Mouse (Mus musculus): ENCODE data around the gene Esrra.

The Esrra gene

DNA sequence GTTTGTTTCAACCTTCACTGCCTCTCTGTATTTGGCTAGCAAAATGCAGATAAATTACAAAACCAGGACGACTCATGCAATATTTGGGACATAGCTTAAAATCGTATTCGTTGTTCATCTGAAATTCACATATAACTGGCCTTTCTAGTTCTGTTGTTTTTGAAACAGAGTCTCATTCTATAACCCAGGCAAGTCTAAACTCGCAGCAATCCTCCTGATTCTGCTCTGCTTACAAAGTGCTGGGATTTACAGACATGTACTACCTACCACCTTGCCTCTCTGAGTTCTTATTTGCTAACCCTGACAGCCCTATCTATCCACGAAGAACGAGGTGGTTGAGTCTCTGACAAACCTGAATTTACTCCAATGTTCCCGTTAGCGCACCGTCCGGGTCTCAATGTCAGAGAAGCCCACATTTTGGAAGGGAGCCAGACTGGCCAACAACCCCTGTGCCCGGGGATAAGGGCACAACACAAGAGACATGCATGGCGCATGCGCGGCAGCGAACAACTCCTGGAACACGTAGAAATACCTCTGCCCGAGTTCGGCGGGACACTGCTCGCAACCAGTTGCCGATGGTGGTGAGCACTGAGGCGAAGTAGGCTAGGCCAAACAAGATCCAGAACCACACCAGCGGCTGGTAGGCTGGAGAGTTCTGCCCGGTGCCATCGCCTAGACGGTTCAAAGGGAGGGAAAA is 5.1 kb upstream of the Esrra start:
- H3K4me3 ChIP-seq (replicated peaks; ENCODE audit: low read length), result peak overlapping the region; percentile 67
- H3K4me1 ChIP-seq (replicated peaks; ENCODE audit: low read depth, low read length), result peaks cover 82% of the 10 kb centered on the region

GRCm38 (mm10) chr19:6925611-6926329 is 4.2 kb upstream of the Esrra start:
- TF ChIP-seq POU5F1 (IDR thresholded peaks at IDR 0.05; ENCODE audit: borderline replicate concordance, low read length), result no peak
- TF ChIP-seq CTCF (conservative IDR thresholded peaks at IDR 0.05; ENCODE audit: low read length), result no peak
- no peak for TF ChIP-seq NANOG (IDR thresholded peaks at IDR 0.05; ENCODE audit: borderline replicate concordance, low read length)
- Histone ChIP-seq H3K9me3 (ENCODE audit: low read length) (no peaks in the 10 kb centered on the region), H3K36me3 (ENCODE audit: insufficient read depth, low read length) (no peaks in the 10 kb centered on the region), H3K4me3 (replicated peaks; ENCODE audit: low read length) (peak overlapping the region; percentile 67), H3K4me1 (replicated peaks; ENCODE audit: low read depth, low read length) (peaks cover 75% of the 10 kb centered on the region), H3K27me3 (ENCODE audit: insufficient read depth, low read length) (peaks cover 60% of the 10 kb centered on the region)

More for the DNA sequence above, 5.1 kb upstream of the Esrra start:
- Histone ChIP-seq H3K36me3 (ENCODE audit: insufficient read depth, low read length) (no peaks in the 10 kb centered on the region), H3K9me3 (ENCODE audit: low read length) (no peaks in the 10 kb centered on the region), H3K27me3 (ENCODE audit: insufficient read depth, low read length) (peaks cover 62% of the 10 kb centered on the region)
- TF ChIP-seq CTCF (conservative IDR thresholded peaks at IDR 0.05; ENCODE audit: low read length) (no peak), POU5F1 (IDR thresholded peaks at IDR 0.05; ENCODE audit: borderline replicate concordance, low read length) (no peak), NANOG (IDR thresholded peaks at IDR 0.05; ENCODE audit: borderline replicate concordance, low read length) (no peak)

DNA sequence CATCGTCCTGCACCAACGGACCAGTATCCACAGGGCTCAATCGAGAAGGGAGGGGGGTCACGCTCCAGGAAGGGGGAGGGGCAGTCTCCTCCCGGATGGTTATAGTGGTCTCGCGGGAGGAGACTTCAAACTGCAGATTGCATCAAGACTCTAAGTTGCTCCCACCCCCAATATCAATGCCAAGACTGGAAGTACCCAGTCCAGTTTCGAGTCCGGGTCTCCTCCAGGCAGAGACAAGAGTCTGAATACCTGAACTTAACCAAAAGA is 3.6 kb upstream of the Esrra start, which contains the start of gene Catsperz:
Gene Catsperz, minus strand, starts transcription at position 74 of the 267 bp plus-strand sequence.
- Histone ChIP-seq H3K9me3 (ENCODE audit: low read length) (no peaks in the 10 kb centered on the region), H3K4me3 (replicated peaks; ENCODE audit: low read length) (peak within 1 kb of the TSS; percentile 67), H3K36me3 (ENCODE audit: insufficient read depth, low read length) (no peaks in the 10 kb centered on the region), H3K4me1 (replicated peaks; ENCODE audit: low read depth, low read length) (peaks cover 75% of the 10 kb centered on the region), H3K27me3 (ENCODE audit: insufficient read depth, low read length) (peaks cover 60% of the 10 kb centered on the region)
- TF ChIP-seq POU5F1 (IDR thresholded peaks at IDR 0.05; ENCODE audit: borderline replicate concordance, low read length), result no peak
- TF ChIP-seq CTCF (conservative IDR thresholded peaks at IDR 0.05; ENCODE audit: low read length), result no peak
- no peak for TF ChIP-seq NANOG (IDR thresholded peaks at IDR 0.05; ENCODE audit: borderline replicate concordance, low read length)

DNA sequence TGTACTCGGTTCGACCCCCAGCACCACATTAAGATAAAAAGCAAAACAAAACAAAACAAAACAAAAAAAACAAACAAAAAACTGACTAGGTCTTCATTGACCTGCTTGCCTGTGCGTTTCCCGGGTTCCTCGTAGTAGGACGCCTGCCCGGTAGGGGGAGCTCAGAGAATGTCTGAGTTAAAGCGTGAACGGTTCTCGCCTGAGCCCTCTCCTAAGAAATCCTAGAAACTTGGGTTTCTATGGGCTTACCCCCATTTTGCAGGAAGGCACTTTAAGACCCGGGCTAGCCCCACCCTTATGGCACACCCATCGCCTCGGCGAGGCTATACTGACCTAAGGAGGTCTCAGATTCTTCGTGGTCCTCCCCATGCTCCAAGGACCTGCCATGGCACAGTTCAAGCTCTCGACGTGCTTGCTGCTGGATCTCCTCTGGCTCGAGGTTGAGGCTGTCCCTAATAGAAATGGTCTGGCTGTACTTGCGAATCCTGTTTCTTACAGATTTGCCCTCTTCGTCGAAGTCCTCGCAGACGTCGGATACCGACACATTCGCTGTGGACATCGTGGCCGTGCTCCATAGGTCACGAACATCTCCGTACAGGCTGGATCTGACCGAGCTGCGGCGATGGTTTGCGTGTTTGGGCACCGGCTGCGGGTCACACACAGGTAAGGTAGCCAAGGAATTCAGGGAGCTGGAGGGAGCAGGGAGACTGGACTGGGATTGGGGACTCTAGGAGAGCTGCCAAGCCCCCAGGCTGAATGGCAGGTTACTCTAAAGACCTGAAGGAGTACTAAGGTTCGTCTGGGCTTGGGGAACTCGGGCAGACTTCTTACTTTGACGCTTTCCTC is 3.1 kb upstream of the Esrra start:
- Histone ChIP-seq H3K9me3 (ENCODE audit: low read length) (no peaks in the 10 kb centered on the region), H3K4me1 (replicated peaks; ENCODE audit: low read depth, low read length) (peaks cover 77% of the 10 kb centered on the region), H3K36me3 (ENCODE audit: insufficient read depth, low read length) (peaks cover 5% of the 10 kb centered on the region), H3K4me3 (replicated peaks; ENCODE audit: low read length) (peak overlapping the region; percentile 67), H3K27me3 (ENCODE audit: insufficient read depth, low read length) (peaks cover 60% of the 10 kb centered on the region)
- TF ChIP-seq CTCF (conservative IDR thresholded peaks at IDR 0.05; ENCODE audit: low read length), result peak; percentile 68
- TF ChIP-seq POU5F1 (IDR thresholded peaks at IDR 0.05; ENCODE audit: borderline replicate concordance, low read length), result no peak

GRCm38 (mm10) chr19:6922901-6923735 is 1.5 kb upstream of the Esrra start:
- Histone ChIP-seq H3K4me3 (replicated peaks; ENCODE audit: low read length) (no peak overlapping the region; the same call in 1 of the 2 replicates), H3K27me3 (ENCODE audit: insufficient read depth, low read length) (peaks cover 55% of the 10 kb centered on the region), H3K4me1 (replicated peaks; ENCODE audit: low read depth, low read length) (peaks cover 76% of the 10 kb centered on the region), H3K9me3 (ENCODE audit: low read length) (no peaks in the 10 kb centered on the region), H3K36me3 (ENCODE audit: insufficient read depth, low read length) (peaks cover 21% of the 10 kb centered on the region)
- no peak for TF ChIP-seq NANOG (IDR thresholded peaks at IDR 0.05; ENCODE audit: borderline replicate concordance, low read length)
- TF ChIP-seq CTCF (conservative IDR thresholded peaks at IDR 0.05; ENCODE audit: low read length), result no peak
- no peak for TF ChIP-seq POU5F1 (IDR thresholded peaks at IDR 0.05; ENCODE audit: borderline replicate concordance, low read length)

DNA sequence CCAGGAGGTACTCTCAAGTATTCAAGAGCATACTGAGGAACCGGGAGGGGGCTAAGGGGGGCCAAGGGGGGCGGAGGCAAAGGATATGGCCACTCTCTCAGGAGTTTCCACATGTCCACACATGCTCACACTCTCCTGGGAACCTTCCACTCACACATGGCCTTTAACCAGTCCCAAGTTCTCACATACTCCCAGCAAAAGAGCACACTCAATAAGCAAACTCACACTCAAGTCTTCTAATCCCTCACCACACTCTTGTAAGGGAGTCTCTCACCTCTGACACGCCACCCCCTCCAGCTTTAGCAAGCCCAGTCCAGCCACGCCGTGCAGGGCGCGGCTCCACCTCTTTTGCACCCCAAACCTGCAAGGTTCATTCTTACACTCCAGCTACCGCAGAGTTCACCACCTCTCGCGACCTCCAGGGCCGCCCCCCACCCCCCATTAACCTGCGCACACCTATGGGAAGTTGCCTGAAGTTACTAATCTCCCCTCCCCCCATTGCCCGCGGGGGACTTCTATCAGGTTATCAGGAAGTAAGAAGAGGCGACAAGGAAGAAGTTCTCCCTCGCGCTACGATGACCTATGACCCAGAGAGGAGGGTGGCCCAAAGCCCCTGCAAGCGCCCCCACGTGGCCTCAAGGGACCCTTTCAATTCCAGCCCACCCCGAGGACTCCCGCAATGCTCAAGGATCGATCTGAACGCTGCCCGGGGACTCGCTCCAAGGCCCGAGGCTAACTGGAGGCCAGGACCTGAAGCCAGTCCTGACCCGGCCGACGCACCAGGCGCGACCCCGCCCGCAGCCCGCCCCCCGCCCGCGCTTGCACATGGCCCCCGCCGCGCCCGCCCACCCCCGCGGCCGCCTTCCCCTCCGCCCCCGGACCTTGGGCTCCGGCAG is 624 bp downstream of the Esrra start:
- TF ChIP-seq CTCF (conservative IDR thresholded peaks at IDR 0.05; ENCODE audit: low read length), result no peak
- TF ChIP-seq POU5F1 (IDR thresholded peaks at IDR 0.05; ENCODE audit: borderline replicate concordance, low read length), result no peak
- TF ChIP-seq NANOG (IDR thresholded peaks at IDR 0.05; ENCODE audit: borderline replicate concordance, low read length), result no peak
- Histone ChIP-seq H3K36me3 (ENCODE audit: insufficient read depth, low read length) (peaks cover 25% of the 10 kb centered on the region), H3K4me1 (replicated peaks; ENCODE audit: low read depth, low read length) (peaks cover 58% of the 10 kb centered on the region), H3K4me3 (replicated peaks; ENCODE audit: low read length) (peak overlapping the region; percentile 84), H3K27me3 (ENCODE audit: insufficient read depth, low read length) (peaks cover 34% of the 10 kb centered on the region), H3K9me3 (ENCODE audit: low read length) (no peaks in the 10 kb centered on the region)
